Mouse (Mus musculus) forebrain, embryonic 10.5 days (tissue): Measurements from ENCODE around the gene Trak1. TPM values are rescaled to one million over a fixed set of nuclear protein-coding genes. Genes with fewer than 3 reads are reported as not detected.

Source experiments
- polyA plus RNA-seq: library from polyadenylated mRNA; unstranded; fragments of >200 nt; fragmentation: Nextera tagmentation; extraction: Ambion mirVana; gene quantifications from 2 replicates; pipeline ENCODE4 v1.2.1, GENCODE M21; 2016

The Trak1 gene
- polyA plus RNA-seq, 1 experiment from 2014 or later = 27.4 TPM

Other genes starting within 250 kb of the Trak1 start
- gene Ulk4, start 20.3 kb upstream of the Trak1 start, polyA plus RNA-seq = 156 and 164 TPM in 2 replicates
- gene Cck, start 198.2 kb downstream of the Trak1 start, polyA plus RNA-seq = 0.64 and 0.66 TPM in 2 replicates